Mouse (Mus musculus): ENCODE measurements around the gene Mapk1ip1. TPM values are rescaled to one million over a fixed set of nuclear protein-coding genes. Genes with fewer than 3 reads are reported as not detected.

Gene Mapk1ip1
- polyA plus RNA-seq, 1 experiment from 2014 or later = 12.4 TPM

GRCm38 (mm10) chr7:138847316-138848027 lies 1.4 kb upstream of the Mapk1ip1 start:
- 51% methylated on average over 13 of the region's 13 CpGs for WGBS
- DNase-seq (ENCODE audit: low spot score) (no peak), ATAC-seq (replicated peaks; ENCODE audit: insufficient number of reproducible peaks, low FRiP score, low TSS enrichment, low read depth) (no peak)
- peak overlapping the region; percentile 83 for H3K4me2 ChIP-seq (ENCODE audit: low read depth, low read length)
- H3K4me1 ChIP-seq (ENCODE audit: control insufficient read depth, insufficient read depth, low read length) = no peaks in the 10 kb centered on the region
- H3K9ac ChIP-seq (replicated peaks; ENCODE audit: low read length) = peak overlapping the region; percentile 98
- H3K9me3 ChIP-seq (replicated peaks; ENCODE audit: control insufficient read depth, low read length) = no peaks in the 10 kb centered on the region
- no peaks in the 10 kb centered on the region; the same call in 1 of the 2 replicates for H3K36me3 ChIP-seq (replicated peaks; ENCODE audit: control insufficient read depth, insufficient read depth, low read depth, low read length)
- no peaks in the 10 kb centered on the region for H3K27me3 ChIP-seq (ENCODE audit: control insufficient read depth, insufficient read depth, low read length)
- H3K27ac ChIP-seq (replicated peaks; ENCODE audit: low read depth, low read length) = no peak overlapping the region
- H3K4me3 ChIP-seq (ENCODE audit: low read depth, low read length) = peak overlapping the region; percentile 99

- WGBS = under 1% methylated on average over 44 of the region's 61 CpGs
- DNase-seq (ENCODE audit: low spot score) (peak; percentile 52), ATAC-seq (replicated peaks; ENCODE audit: insufficient number of reproducible peaks, low FRiP score, low TSS enrichment, low read depth) (peak; percentile 75)
- Histone ChIP-seq H3K4me2 (ENCODE audit: low read depth, low read length) (peak overlapping the region; percentile 83), H3K27me3 (ENCODE audit: control insufficient read depth, insufficient read depth, low read length) (no peaks in the 10 kb centered on the region), H3K9ac (replicated peaks; ENCODE audit: low read length) (peak overlapping the region; percentile 98), H3K9me3 (replicated peaks; ENCODE audit: control insufficient read depth, low read length) (no peaks in the 10 kb centered on the region), H3K27ac (replicated peaks; ENCODE audit: low read depth, low read length) (peak overlapping the region; percentile 91), H3K4me3 (ENCODE audit: low read depth, low read length) (peak overlapping the region; percentile 99), H3K36me3 (replicated peaks; ENCODE audit: control insufficient read depth, insufficient read depth, low read depth, low read length) (no peaks in the 10 kb centered on the region; the same call in 1 of the 2 replicates), H3K4me1 (ENCODE audit: control insufficient read depth, insufficient read depth, low read length) (no peaks in the 10 kb centered on the region)
Measured at GRCm38 (mm10) chr7:138846502-138846991, 474 bp upstream of the Mapk1ip1 start.

- no peak for ATAC-seq (replicated peaks; ENCODE audit: insufficient number of reproducible peaks, low FRiP score, low TSS enrichment, low read depth)
Measured at GRCm38 (mm10) chr7:138845111-138845510, 962 bp downstream of the Mapk1ip1 start.

GRCm38 (mm10) chr7:138843421-138843820 lies 2.7 kb downstream of the Mapk1ip1 start:
- Histone ChIP-seq H3K27me3 (ENCODE audit: control insufficient read depth, insufficient read depth, low read length) (no peaks in the 10 kb centered on the region), H3K4me3 (ENCODE audit: low read depth, low read length) (no peak overlapping the region), H3K4me1 (ENCODE audit: control insufficient read depth, insufficient read depth, low read length) (no peaks in the 10 kb centered on the region), H3K9ac (replicated peaks; ENCODE audit: low read length) (no peak overlapping the region), H3K4me2 (ENCODE audit: low read depth, low read length) (no peak overlapping the region), H3K36me3 (replicated peaks; ENCODE audit: control insufficient read depth, insufficient read depth, low read depth, low read length) (no peaks in the 10 kb centered on the region; the same call in 1 of the 2 replicates), H3K9me3 (replicated peaks; ENCODE audit: control insufficient read depth, low read length) (no peaks in the 10 kb centered on the region), H3K27ac (replicated peaks; ENCODE audit: low read depth, low read length) (no peak overlapping the region)
- 92% methylated on average over 4 of the region's 4 CpGs for WGBS
- DNase-seq (ENCODE audit: low spot score) (no peak), ATAC-seq (replicated peaks; ENCODE audit: insufficient number of reproducible peaks, low FRiP score, low TSS enrichment, low read depth) (no peak)

More at GRCm38 (mm10) chr7:138845111-138845510, 962 bp downstream of the Mapk1ip1 start:
- peak overlapping the region; percentile 99 for H3K4me3 ChIP-seq (ENCODE audit: low read depth, low read length)
- peak overlapping the region; percentile 64 for H3K4me2 ChIP-seq (ENCODE audit: low read depth, low read length)
- H3K4me1 ChIP-seq (ENCODE audit: control insufficient read depth, insufficient read depth, low read length) = no peaks in the 10 kb centered on the region
- H3K9me3 ChIP-seq (replicated peaks; ENCODE audit: control insufficient read depth, low read length) = no peaks in the 10 kb centered on the region
- H3K27me3 ChIP-seq (ENCODE audit: control insufficient read depth, insufficient read depth, low read length) = no peaks in the 10 kb centered on the region
- H3K9ac ChIP-seq (replicated peaks; ENCODE audit: low read length) = peak overlapping the region; percentile 98
- WGBS = 48% methylated on average over 8 of the region's 8 CpGs
- no peak for DNase-seq (ENCODE audit: low spot score)
- H3K27ac ChIP-seq (replicated peaks; ENCODE audit: low read depth, low read length) = no peak overlapping the region
- H3K36me3 ChIP-seq (replicated peaks; ENCODE audit: control insufficient read depth, insufficient read depth, low read depth, low read length) = no peaks in the 10 kb centered on the region; the same call in 1 of the 2 replicates

- H3K4me2 ChIP-seq (ENCODE audit: low read depth, low read length) = no peak overlapping the region
- no peak for DNase-seq (ENCODE audit: low spot score)
- H3K9me3 ChIP-seq (replicated peaks; ENCODE audit: control insufficient read depth, low read length) = no peaks in the 10 kb centered on the region
- no peak overlapping the region for H3K4me3 ChIP-seq (ENCODE audit: low read depth, low read length)
- no peaks in the 10 kb centered on the region for H3K4me1 ChIP-seq (ENCODE audit: control insufficient read depth, insufficient read depth, low read length)
- no peak overlapping the region for H3K9ac ChIP-seq (replicated peaks; ENCODE audit: low read length)
- WGBS = 74% methylated on average over 3 of the region's 3 CpGs
- H3K27ac ChIP-seq (replicated peaks; ENCODE audit: low read depth, low read length) = no peak overlapping the region
- H3K36me3 ChIP-seq (replicated peaks; ENCODE audit: control insufficient read depth, insufficient read depth, low read depth, low read length) = no peaks in the 10 kb centered on the region
- no peak for ATAC-seq (replicated peaks; ENCODE audit: insufficient number of reproducible peaks, low FRiP score, low TSS enrichment, low read depth)
- H3K27me3 ChIP-seq (ENCODE audit: control insufficient read depth, insufficient read depth, low read length) = no peaks in the 10 kb centered on the region
Measured at GRCm38 (mm10) chr7:138841436-138842151, 4.5 kb downstream of the Mapk1ip1 start.

GRCm38 (mm10) chr7:138840594-138841021 lies 5.5 kb downstream of the Mapk1ip1 start:
- H3K4me1 ChIP-seq (ENCODE audit: control insufficient read depth, insufficient read depth, low read length) = no peaks in the 10 kb centered on the region
- ATAC-seq (replicated peaks; ENCODE audit: insufficient number of reproducible peaks, low FRiP score, low TSS enrichment, low read depth) (peak; percentile 71), DNase-seq (ENCODE audit: low spot score) (peak; percentile 94)
- WGBS = 29% methylated on average over 4 of the region's 4 CpGs
- no peak overlapping the region for H3K9ac ChIP-seq (replicated peaks; ENCODE audit: low read length)
- no peak overlapping the region for H3K4me2 ChIP-seq (ENCODE audit: low read depth, low read length)
- no peaks in the 10 kb centered on the region for H3K9me3 ChIP-seq (replicated peaks; ENCODE audit: control insufficient read depth, low read length)
- H3K27ac ChIP-seq (replicated peaks; ENCODE audit: low read depth, low read length) = no peak overlapping the region
- no peak overlapping the region for H3K4me3 ChIP-seq (ENCODE audit: low read depth, low read length)
- H3K27me3 ChIP-seq (ENCODE audit: control insufficient read depth, insufficient read depth, low read length) = no peaks in the 10 kb centered on the region
- H3K36me3 ChIP-seq (replicated peaks; ENCODE audit: control insufficient read depth, insufficient read depth, low read depth, low read length) = no peaks in the 10 kb centered on the region

GRCm38 (mm10) chr7:138835028-138835427 lies 11.0 kb downstream of the Mapk1ip1 start:
- H3K36me3 ChIP-seq (replicated peaks; ENCODE audit: control insufficient read depth, insufficient read depth, low read depth, low read length) = no peaks in the 10 kb centered on the region
- WGBS = 99% methylated on average over 3 of the region's 3 CpGs
- H3K27me3 ChIP-seq (ENCODE audit: control insufficient read depth, insufficient read depth, low read length) = no peaks in the 10 kb centered on the region
- H3K4me1 ChIP-seq (ENCODE audit: control insufficient read depth, insufficient read depth, low read length) = no peaks in the 10 kb centered on the region
- no peaks in the 10 kb centered on the region for H3K9me3 ChIP-seq (replicated peaks; ENCODE audit: control insufficient read depth, low read length)
- no peak overlapping the region for H3K4me2 ChIP-seq (ENCODE audit: low read depth, low read length)
- peak; percentile 49 for DNase-seq (ENCODE audit: low spot score)
- H3K27ac ChIP-seq (replicated peaks; ENCODE audit: low read depth, low read length) = no peak overlapping the region
- no peak overlapping the region for H3K4me3 ChIP-seq (ENCODE audit: low read depth, low read length)
- ATAC-seq (replicated peaks; ENCODE audit: insufficient number of reproducible peaks, low FRiP score, low TSS enrichment, low read depth) = no peak
- H3K9ac ChIP-seq (replicated peaks; ENCODE audit: low read length) = no peak overlapping the region

- Histone ChIP-seq H3K36me3 (replicated peaks; ENCODE audit: control insufficient read depth, insufficient read depth, low read depth, low read length) (no peaks in the 10 kb centered on the region), H3K9ac (replicated peaks; ENCODE audit: low read length) (no peak overlapping the region), H3K27me3 (ENCODE audit: control insufficient read depth, insufficient read depth, low read length) (no peaks in the 10 kb centered on the region), H3K4me3 (ENCODE audit: low read depth, low read length) (no peak overlapping the region), H3K4me1 (ENCODE audit: control insufficient read depth, insufficient read depth, low read length) (no peaks in the 10 kb centered on the region), H3K4me2 (ENCODE audit: low read depth, low read length) (no peak overlapping the region), H3K9me3 (replicated peaks; ENCODE audit: control insufficient read depth, low read length) (no peaks in the 10 kb centered on the region), H3K27ac (replicated peaks; ENCODE audit: low read depth, low read length) (no peak overlapping the region)
- ATAC-seq (replicated peaks; ENCODE audit: insufficient number of reproducible peaks, low FRiP score, low TSS enrichment, low read depth) (no peak), DNase-seq (ENCODE audit: low spot score) (peak; percentile 79)
- 12% methylated on average over 11 of the region's 11 CpGs for WGBS
Measured at GRCm38 (mm10) chr7:138827812-138828211, 18.3 kb downstream of the Mapk1ip1 start.
